Mouse (Mus musculus) limb, embryonic 14.5 days (tissue): ENCODE data around the gene Tmem270. TPM values are rescaled to one million over a fixed set of nuclear protein-coding genes. Genes with fewer than 3 reads are reported as not detected.
"Not testable (repeated sequence)": the region's sequence is repeated elsewhere in the genome, so short reads cannot be mapped to it uniquely, and the experiment has no call there.

Experiments used
- ATAC-seq: fragments of 200-750 bp; cut with Nextera tagmentation; 2 replicates; pipeline ENCODE4 v1.8.0; 2017; ENCODE audit warnings: low read depth, moderate number of reproducible peaks, moderate TSS enrichment; ENCODE audit not compliant: low FRiP score
- DNase-seq: peaks from one replicate; pipeline ENCODE4 v3.0.0-alpha.2; 2015; ENCODE audit warnings: low spot score
- H3K27ac ChIP-seq: fragments of 300-500 bp; sonication (generic); replicated peaks from 2 replicates; pipeline ENCODE4 v1.5.1; 2014; ENCODE audit warnings: low read depth, mild to moderate bottlenecking, low read length, moderate library complexity, mixed read lengths
- H3K27me3 ChIP-seq: fragments of 300-500 bp; sonication (generic); 2 replicates; pipeline ENCODE4 v1.6.1; 2014; ENCODE audit warnings: low read length, mixed read lengths; ENCODE audit not compliant: control insufficient read depth, insufficient read depth
- H3K36me3 ChIP-seq: fragments of 300-500 bp; sonication (generic); 2 replicates; pipeline ENCODE4 v1.6.1; 2014; ENCODE audit warnings: mild to moderate bottlenecking, low read length, moderate library complexity, mixed read lengths; ENCODE audit not compliant: control insufficient read depth, insufficient read depth
- H3K4me1 ChIP-seq: fragments of 300-500 bp; sonication (generic); 2 replicates; pipeline ENCODE4 v1.6.1; 2014; ENCODE audit warnings: antibody characterized with exemption, low read length, mixed read lengths; ENCODE audit not compliant: control insufficient read depth, insufficient read depth
- H3K4me2 ChIP-seq: fragments of 300-500 bp; sonication (generic); replicated peaks from 2 replicates; pipeline ENCODE4 v1.6.1; 2014; ENCODE audit warnings: low read depth, mild to moderate bottlenecking, low read length, moderate library complexity; ENCODE audit not compliant: severe bottlenecking
- H3K4me3 ChIP-seq: fragments of 300-500 bp; sonication (generic); replicated peaks from 2 replicates; pipeline ENCODE4 v1.5.1; 2014; ENCODE audit warnings: low read length
- H3K9ac ChIP-seq: fragments of 300-500 bp; sonication (generic); 2 replicates; pipeline ENCODE4 v1.6.1; 2014; ENCODE audit warnings: mild to moderate bottlenecking, low read depth, low read length, moderate library complexity; ENCODE audit not compliant: severe bottlenecking
- H3K9me3 ChIP-seq: fragments of 300-500 bp; sonication (generic); 2 replicates; pipeline ENCODE4 v1.6.1; 2016; ENCODE audit warnings: low read length; ENCODE audit not compliant: control insufficient read depth
- POLR2A ChIP-seq: fragments of 200-500 bp; IDR thresholded peaks from 2 replicates; pipeline ENCODE4 v1.8.0; 2012; ENCODE audit warnings: inconsistent platforms, mild to moderate bottlenecking, moderate library complexity, borderline replicate concordance; ENCODE audit not compliant: insufficient read depth, insufficient read length; ENCODE audit errors: extremely low read depth
- WGBS: fragments of 180-500 bp; shearing (Covaris S2); extraction: QIAGEN DNeasy Blood & Tissue Kit; methylation state at CpG from one replicate; pipeline ENCODE4 v1.1.7; 2014; 5-methylcytosine and 5-hydroxymethylcytosine counted together
- polyA plus RNA-seq, 2 experiments: library from polyadenylated mRNA; depleted of rRNA in 1 of 2; stranded (reverse) in 1 of 2; unstranded in 1 of 2; fragments of >200 nt; fragmentation: Nextera tagmentation in 1 of 2; extraction: Ambion mirVana in 1 of 2; gene quantifications; 2 replicates each; pipeline versions ENCODE4 v1.2.1 to v1.2.3; 2012 to 2014

Tmem270 gene
- polyA plus RNA-seq, 2 experiments = not detected

GRCm38 (mm10) chr5:134941472-134942209, 35.1 kb upstream of the Tmem270 start:
- Histone ChIP-seq H3K27me3 (peaks cover 16% of the 10 kb centered on the region; the same call in 1 of the 2 replicates), H3K4me1 (peaks cover 4% of the 10 kb centered on the region; the same call in 1 of the 2 replicates), H3K27ac (no peak overlapping the region), H3K4me3 (no peak overlapping the region), H3K36me3 (no peaks in the 10 kb centered on the region), H3K4me2 (no peak overlapping the region), H3K9ac (no peak overlapping the region), H3K9me3 (no peaks in the 10 kb centered on the region)
- no peak for TF ChIP-seq POLR2A
- ATAC-seq (no peak), DNase-seq (no peak)
- WGBS = 67% methylated on average over 14 of the region's 14 CpGs

GRCm38 (mm10) chr5:134939554-134939953, 33.0 kb upstream of the Tmem270 start:
- H3K36me3 ChIP-seq, H3K27ac ChIP-seq, H3K4me1 ChIP-seq, H3K9ac ChIP-seq, H3K9me3 ChIP-seq, ATAC-seq, H3K4me2 ChIP-seq, H3K27me3 ChIP-seq, H3K4me3 ChIP-seq, DNase-seq: not testable (repeated sequence)
- WGBS = 86% methylated on average over 2 of the region's 7 CpGs

- Histone ChIP-seq H3K27ac (no peak overlapping the region), H3K4me3 (no peak overlapping the region), H3K27me3 (no peaks in the 10 kb centered on the region), H3K9ac (no peak overlapping the region), H3K9me3 (no peaks in the 10 kb centered on the region), H3K4me1 (no peaks in the 10 kb centered on the region), H3K36me3 (no peaks in the 10 kb centered on the region), H3K4me2 (no peak overlapping the region)
- no peak for ATAC-seq
- 69% methylated on average over 2 of the region's 3 CpGs for WGBS
- no peak for TF ChIP-seq POLR2A
- DNase-seq = no peak
Measured at GRCm38 (mm10) chr5:134939069-134939468, 32.5 kb upstream of the Tmem270 start.

- no peak overlapping the region for H3K4me2 ChIP-seq
- H3K36me3 ChIP-seq = no peaks in the 10 kb centered on the region
- no peaks in the 10 kb centered on the region for H3K9me3 ChIP-seq
- no peak overlapping the region for H3K4me3 ChIP-seq
- H3K27me3 ChIP-seq = no peaks in the 10 kb centered on the region
- WGBS = 82% methylated on average over 6 of the region's 6 CpGs
- H3K9ac ChIP-seq = no peak overlapping the region
- ATAC-seq = no peak
- H3K4me1 ChIP-seq = no peaks in the 10 kb centered on the region
- no peak overlapping the region for H3K27ac ChIP-seq
- DNase-seq = no peak
- no peak for TF ChIP-seq POLR2A
Measured at GRCm38 (mm10) chr5:134936626-134937185, 30.2 kb upstream of the Tmem270 start.

GRCm38 (mm10) chr5:134936051-134936450, 29.5 kb upstream of the Tmem270 start:
- Histone ChIP-seq H3K27ac (no peak overlapping the region), H3K9ac (no peak overlapping the region), H3K36me3 (no peaks in the 10 kb centered on the region), H3K4me3 (no peak overlapping the region), H3K4me1 (no peaks in the 10 kb centered on the region), H3K9me3 (no peaks in the 10 kb centered on the region), H3K27me3 (no peaks in the 10 kb centered on the region), H3K4me2 (no peak overlapping the region)
- 92% methylated on average over 6 of the region's 6 CpGs for WGBS
- no peak for DNase-seq
- ATAC-seq = no peak
- TF ChIP-seq POLR2A = no peak
